Mouse (Mus musculus) kidney, adult 2 months (tissue): ENCODE data around the gene Nrcam. TPM values are rescaled to one million over a fixed set of nuclear protein-coding genes. Genes with fewer than 3 reads are reported as not detected.
A peak's percentile ranks its signal among the peaks of the same experiment; 100 is the strongest.

Source experiments
- DNase-seq: peaks from one replicate; pipeline ENCODE4 v3.0.0; 2021
- H3K27ac ChIP-seq: fragments of 200-500 bp; 2 replicates; pipeline ENCODE4 v1.5.1; 2012; ENCODE audit warnings: low read depth, low read length, control low read depth, inconsistent platforms; ENCODE audit not compliant: insufficient read depth
- H3K27me3 ChIP-seq: fragments of 200-500 bp; replicated peaks from 2 replicates; pipeline ENCODE4 v1.6.1; 2012; ENCODE audit warnings: mild to moderate bottlenecking, moderate library complexity, low read length, inconsistent platforms; ENCODE audit not compliant: control insufficient read depth, insufficient read depth
- H3K36me3 ChIP-seq: fragments of 200-500 bp; 2 replicates; pipeline ENCODE4 v1.6.1; 2012; ENCODE audit warnings: mild to moderate bottlenecking, moderate library complexity, low read length, inconsistent platforms; ENCODE audit not compliant: control insufficient read depth, insufficient read depth
- H3K4me1 ChIP-seq: fragments of 200-500 bp; 2 replicates; pipeline ENCODE4 v1.6.1; 2011; ENCODE audit warnings: low read length; ENCODE audit not compliant: control insufficient read depth, insufficient read depth
- H3K4me3 ChIP-seq: fragments of 200-500 bp; 2 replicates; pipeline ENCODE4 v1.5.1; 2011; ENCODE audit warnings: mild to moderate bottlenecking, low read depth, low read length, control low read depth; ENCODE audit not compliant: insufficient read depth
- CTCF ChIP-seq: fragments of 200-500 bp; conservative IDR thresholded peaks from 2 replicates; pipeline ENCODE4 v1.5.1; 2011; ENCODE audit warnings: low read depth, mild to moderate bottlenecking, control low read depth, low read length, moderate library complexity, mixed read lengths; ENCODE audit not compliant: insufficient read depth, insufficient read length
- POLR2A ChIP-seq: fragments of 200-500 bp; IDR thresholded peaks from one replicate; pipeline ENCODE4 v1.6.1; 2011; ENCODE audit warnings: low read depth, low read length, control low read depth
- WGBS: fragments of 180-500 bp; shearing (Covaris S2); methylation state at CpG from one replicate; pipeline ENCODE4 v1.1.7; 2018; 5-methylcytosine and 5-hydroxymethylcytosine counted together
- polyA plus RNA-seq: library from polyadenylated mRNA; depleted of rRNA; stranded (reverse); fragments of >200 nt; gene quantifications from 2 replicates; pipeline ENCODE4 v1.2.3, GENCODE M21; 2012

Gene Nrcam
- polyA plus RNA-seq, 1 experiment: 0.59 TPM

DNA sequence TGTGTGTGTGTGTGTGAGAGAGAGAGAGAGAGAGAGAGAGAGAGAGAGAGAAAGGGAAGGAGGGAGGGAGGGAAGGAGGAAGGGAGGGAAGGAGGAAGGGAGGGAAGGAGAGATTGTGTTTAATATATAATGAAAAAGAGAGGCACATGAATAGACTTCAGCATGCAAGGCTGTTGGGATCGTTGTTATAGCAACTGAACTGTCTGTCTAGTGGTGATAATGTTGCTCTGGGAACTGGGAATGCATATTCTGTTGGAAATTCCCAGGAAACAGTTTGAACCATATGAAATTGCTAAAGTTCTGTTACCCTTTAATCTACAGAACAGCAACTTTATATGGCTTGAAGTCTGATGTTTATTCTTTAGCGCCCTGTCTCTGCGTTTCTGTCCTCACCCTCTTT is 104.0 kb downstream of the Nrcam start:
- Histone ChIP-seq H3K4me3 (no peak overlapping the region), H3K27me3 (no peaks in the 10 kb centered on the region), H3K4me1 (no peaks in the 10 kb centered on the region), H3K36me3 (no peaks in the 10 kb centered on the region), H3K27ac (no peak overlapping the region)
- DNase-seq: no peak
- TF ChIP-seq POLR2A (no peak), CTCF (no peak)
- WGBS: 94% methylated on average over 3 of the region's 3 CpGs

DNA sequence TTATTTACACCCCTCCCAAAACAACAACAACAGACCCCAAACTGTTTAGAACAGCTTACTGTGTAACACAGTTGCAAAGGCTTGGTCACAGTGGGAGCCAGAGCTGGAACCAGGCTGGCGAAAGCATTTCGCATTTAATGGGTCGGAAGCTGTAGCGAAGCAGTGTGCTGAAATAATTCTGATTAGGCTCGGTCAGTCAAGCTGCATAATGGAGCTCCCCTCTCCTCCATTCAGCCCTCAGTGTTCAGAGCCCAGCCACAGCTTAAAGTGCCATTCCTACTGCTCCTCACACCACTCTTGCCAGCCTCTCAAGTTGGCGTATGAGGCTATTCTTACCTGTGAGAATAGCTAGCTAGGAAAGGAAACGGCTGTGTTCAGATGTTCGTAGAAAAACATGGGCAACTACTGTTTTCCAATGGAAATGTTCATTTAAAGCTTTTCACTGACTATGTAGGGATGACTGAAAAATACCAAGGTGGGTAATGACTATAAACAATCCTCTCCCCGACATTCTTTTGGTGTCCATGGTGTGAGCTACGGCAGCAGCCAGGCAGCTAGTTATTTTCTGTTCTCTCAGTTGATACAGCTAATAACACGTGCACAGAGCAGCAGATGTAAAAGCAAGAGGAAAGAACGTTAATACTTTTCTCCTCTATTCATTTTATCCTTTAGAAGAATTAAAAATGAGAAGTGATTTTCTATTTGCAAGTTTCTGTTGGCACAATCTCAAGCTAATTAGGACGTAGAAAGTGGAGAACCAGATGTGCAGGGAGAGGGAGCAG is 108.6 kb downstream of the Nrcam start:
- Histone ChIP-seq H3K27me3 (no peaks in the 10 kb centered on the region), H3K27ac (no peak overlapping the region), H3K4me1 (no peaks in the 10 kb centered on the region), H3K4me3 (no peak overlapping the region), H3K36me3 (no peaks in the 10 kb centered on the region)
- 82% methylated on average over 13 of the region's 13 CpGs for WGBS
- TF ChIP-seq CTCF: no peak
- TF ChIP-seq POLR2A: no peak
- DNase-seq: no peak

DNA sequence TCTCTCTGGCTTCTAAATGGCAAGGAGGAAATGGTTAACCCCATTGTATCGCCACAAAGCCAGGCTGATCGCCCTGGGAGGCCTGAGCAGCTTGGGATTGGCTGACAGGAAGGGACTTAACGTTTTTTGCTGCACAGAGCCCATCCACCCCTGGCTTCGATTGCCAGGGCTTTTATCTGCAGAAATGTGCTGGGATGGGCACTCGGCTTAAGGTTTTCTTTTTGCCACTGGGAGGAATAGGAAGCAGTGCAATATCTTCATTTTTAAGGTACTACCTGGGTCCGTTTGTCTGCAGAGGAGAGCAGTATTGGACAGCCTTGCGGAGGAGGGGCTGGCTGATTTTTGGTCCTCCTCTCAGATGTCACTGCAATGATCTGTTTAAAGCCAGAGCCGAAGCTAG is 110.2 kb downstream of the Nrcam start:
- no peak overlapping the region for H3K27ac ChIP-seq
- no peaks in the 10 kb centered on the region for H3K4me1 ChIP-seq
- H3K4me3 ChIP-seq: no peak overlapping the region
- TF ChIP-seq POLR2A (no peak), CTCF (no peak)
- no peaks in the 10 kb centered on the region for H3K36me3 ChIP-seq
- no peak for DNase-seq
- WGBS: 21% methylated on average over 8 of the region's 8 CpGs
- no peaks in the 10 kb centered on the region for H3K27me3 ChIP-seq

DNA sequence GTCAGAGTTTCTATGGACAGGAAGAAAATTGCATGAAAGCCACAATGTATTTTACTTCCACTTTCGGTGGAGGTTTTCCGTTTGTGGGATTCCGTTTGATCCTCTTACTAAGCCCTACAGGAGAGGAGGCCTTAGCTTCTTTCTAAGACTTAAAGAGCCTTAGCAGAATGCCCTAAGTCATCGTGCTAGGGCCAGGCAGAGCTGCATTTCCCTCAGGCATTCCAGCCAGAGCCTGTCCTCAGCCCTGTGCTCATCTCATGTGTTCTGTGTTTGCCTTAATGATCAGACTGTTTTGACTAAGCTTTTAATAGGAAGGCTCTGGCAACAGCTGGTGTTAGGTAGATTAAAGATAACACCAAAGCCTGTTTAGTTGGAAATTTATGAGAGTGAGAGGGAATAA is 111.5 kb downstream of the Nrcam start:
- DNase-seq: no peak
- 63% methylated on average over 4 of the region's 4 CpGs for WGBS
- no peak overlapping the region for H3K27ac ChIP-seq
- H3K36me3 ChIP-seq: no peaks in the 10 kb centered on the region
- TF ChIP-seq CTCF (no peak), POLR2A (no peak)
- H3K4me3 ChIP-seq: no peak overlapping the region
- no peaks in the 10 kb centered on the region for H3K4me1 ChIP-seq
- H3K27me3 ChIP-seq: no peaks in the 10 kb centered on the region

DNA sequence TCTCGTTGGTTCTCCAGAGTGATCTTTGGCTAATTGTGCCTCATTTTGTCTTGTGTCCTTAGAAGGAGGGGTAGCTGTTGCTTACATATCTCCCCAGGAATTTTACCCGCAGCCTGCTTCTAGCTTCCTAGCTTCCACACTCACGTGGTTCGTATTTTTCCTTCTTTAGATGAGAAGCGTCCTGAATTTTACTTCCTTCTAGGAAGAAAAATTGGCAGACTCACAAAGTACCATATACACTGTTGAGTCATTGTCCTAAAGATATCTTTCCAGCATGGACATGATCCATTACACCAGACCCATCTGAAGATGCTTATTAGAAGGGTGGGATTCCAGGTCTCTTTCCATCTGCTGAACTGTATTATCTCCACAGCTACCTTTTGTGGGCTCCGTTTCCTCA is 122.2 kb downstream of the Nrcam start:
- H3K27ac ChIP-seq: no peak overlapping the region
- no peak for DNase-seq
- 82% methylated on average over 6 of the region's 6 CpGs for WGBS

DNA sequence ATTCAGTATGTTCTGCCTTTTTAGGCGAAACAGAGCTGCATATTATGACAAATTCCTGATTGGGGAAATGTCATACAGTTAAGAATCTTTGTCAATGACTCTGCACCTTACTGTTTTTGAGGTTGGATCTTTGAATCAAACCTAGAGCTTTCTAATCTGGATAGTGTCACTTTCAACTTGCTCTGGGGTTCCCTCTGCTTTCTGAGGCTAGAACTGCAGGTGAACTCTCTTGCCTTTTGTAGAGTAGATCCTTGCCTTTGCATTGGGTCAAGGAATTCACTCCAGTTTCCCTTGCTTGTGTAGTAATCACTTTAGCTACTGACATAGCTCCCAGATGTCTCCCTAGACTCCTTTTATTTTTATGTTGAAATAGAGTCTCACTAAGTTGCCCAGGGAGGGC is 123.1 kb downstream of the Nrcam start:
- 73% methylated on average over 1 of the region's 1 CpGs for WGBS
- Histone ChIP-seq H3K36me3 (no peaks in the 10 kb centered on the region), H3K4me1 (no peaks in the 10 kb centered on the region), H3K4me3 (no peak overlapping the region), H3K27me3 (no peaks in the 10 kb centered on the region), H3K27ac (no peak overlapping the region)
- no peak for TF ChIP-seq CTCF
- no peak for TF ChIP-seq POLR2A
- peak; percentile 31 for DNase-seq

More for the DNA sequence above, 122.2 kb downstream of the Nrcam start:
- Histone ChIP-seq H3K4me3 (no peak overlapping the region), H3K4me1 (no peaks in the 10 kb centered on the region), H3K27me3 (no peaks in the 10 kb centered on the region), H3K36me3 (no peaks in the 10 kb centered on the region)
- TF ChIP-seq POLR2A (no peak), CTCF (no peak)

DNA sequence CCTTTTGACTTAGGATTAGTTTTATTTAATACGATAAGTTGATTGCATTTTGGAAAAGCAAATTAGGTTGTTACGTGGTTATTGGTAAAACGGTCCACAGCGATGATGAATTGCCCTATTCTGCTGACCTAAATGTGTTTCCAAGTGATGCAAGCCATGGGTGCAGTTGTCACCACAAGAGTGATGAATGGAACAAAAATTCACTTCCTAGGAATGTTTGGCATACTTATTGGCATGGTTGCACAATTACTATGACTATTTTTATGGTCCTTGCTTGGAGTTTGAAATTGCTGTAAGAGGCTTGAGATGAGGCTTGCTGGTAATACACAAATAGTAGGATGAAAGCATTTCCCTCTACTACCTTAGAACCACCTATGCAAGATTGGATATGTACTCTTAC is 125.1 kb downstream of the Nrcam start:
- DNase-seq: no peak
- H3K27me3 ChIP-seq: no peaks in the 10 kb centered on the region
- no peak overlapping the region for H3K4me3 ChIP-seq
- TF ChIP-seq CTCF (no peak), POLR2A (no peak)
- H3K27ac ChIP-seq: no peak overlapping the region
- H3K4me1 ChIP-seq: no peaks in the 10 kb centered on the region
- no peaks in the 10 kb centered on the region for H3K36me3 ChIP-seq
- WGBS: 90% methylated on average over 4 of the region's 4 CpGs
